Mouse (Mus musculus): ENCODE data around the gene Asb8. TPM values are rescaled to one million over a fixed set of nuclear protein-coding genes. Genes with fewer than 3 reads are reported as not detected.

Asb8 gene
- polyA plus RNA-seq (2014; fragmentation: Nextera tagmentation; extraction: Ambion mirVana) = 47.6 and 53.2 TPM in 2 replicates

- no peak for ATAC-seq (ENCODE audit: low FRiP score)
- WGBS = 80% methylated on average over 5 of the region's 5 CpGs
These were observed at the start of gene Asb8 for GRCm38 (mm10) chr15:98165525-98165924. Gene Asb8, minus strand, starts transcription at chr15:98165625.

GRCm38 (mm10) chr15:98214130-98214529 is 48.7 kb upstream of the Asb8 start:
- Histone ChIP-seq H3K27me3 (ENCODE audit: control insufficient read depth, insufficient read depth, low read length) (no peaks in the 10 kb centered on the region), H3K9ac (ENCODE audit: low read depth, low read length) (no peak overlapping the region), H3K4me2 (replicated peaks; ENCODE audit: low read depth, low read length) (no peak overlapping the region), H3K4me1 (replicated peaks; ENCODE audit: control insufficient read depth, insufficient read depth, low read length) (no peaks in the 10 kb centered on the region), H3K36me3 (ENCODE audit: control insufficient read depth, insufficient read depth, low read length) (no peaks in the 10 kb centered on the region), H3K9me3 (ENCODE audit: control insufficient read depth, low read length) (no peaks in the 10 kb centered on the region), H3K4me3 (ENCODE audit: low read depth, low read length) (no peak overlapping the region), H3K27ac (ENCODE audit: low read depth, low read length) (no peak overlapping the region)
- 75% methylated on average over 5 of the region's 5 CpGs for WGBS
- DNase-seq (ENCODE audit: low spot score) = no peak
- ATAC-seq (ENCODE audit: low FRiP score) = no peak

More at GRCm38 (mm10) chr15:98165525-98165924, at the start of gene Asb8:
- Histone ChIP-seq H3K9ac (ENCODE audit: low read depth, low read length) (no peak within 1 kb of the TSS), H3K9me3 (ENCODE audit: control insufficient read depth, low read length) (no peaks in the 10 kb centered on the region), H3K27me3 (ENCODE audit: control insufficient read depth, insufficient read depth, low read length) (peaks cover 24% of the 10 kb centered on the region), H3K27ac (ENCODE audit: low read depth, low read length) (no peak within 1 kb of the TSS), H3K4me2 (replicated peaks; ENCODE audit: low read depth, low read length) (peak within 1 kb of the TSS; percentile 82; the same call in 1 of the 2 replicates), H3K4me3 (ENCODE audit: low read depth, low read length) (no peak within 1 kb of the TSS), H3K36me3 (ENCODE audit: control insufficient read depth, insufficient read depth, low read length) (no peaks in the 10 kb centered on the region), H3K4me1 (replicated peaks; ENCODE audit: control insufficient read depth, insufficient read depth, low read length) (peaks cover 9% of the 10 kb centered on the region)
- DNase-seq (ENCODE audit: low spot score) = no peak

GRCm38 (mm10) chr15:98213336-98213870 is 48.0 kb upstream of the Asb8 start:
- no peak for ATAC-seq (ENCODE audit: low FRiP score)
- WGBS = 79% methylated on average over 5 of the region's 5 CpGs
- H3K9me3 ChIP-seq (ENCODE audit: control insufficient read depth, low read length) = no peaks in the 10 kb centered on the region

GRCm38 (mm10) chr15:98209676-98210075 is 44.3 kb upstream of the Asb8 start:
- Histone ChIP-seq H3K27ac (ENCODE audit: low read depth, low read length) (no peak overlapping the region), H3K4me2 (replicated peaks; ENCODE audit: low read depth, low read length) (no peak overlapping the region), H3K9ac (ENCODE audit: low read depth, low read length) (no peak overlapping the region), H3K36me3 (ENCODE audit: control insufficient read depth, insufficient read depth, low read length) (no peaks in the 10 kb centered on the region), H3K4me3 (ENCODE audit: low read depth, low read length) (no peak overlapping the region), H3K9me3 (ENCODE audit: control insufficient read depth, low read length) (no peaks in the 10 kb centered on the region), H3K27me3 (ENCODE audit: control insufficient read depth, insufficient read depth, low read length) (no peaks in the 10 kb centered on the region), H3K4me1 (replicated peaks; ENCODE audit: control insufficient read depth, insufficient read depth, low read length) (no peaks in the 10 kb centered on the region)
- DNase-seq (ENCODE audit: low spot score) = no peak
- no peak for ATAC-seq (ENCODE audit: low FRiP score)
- 82% methylated on average over 7 of the region's 7 CpGs for WGBS

More at GRCm38 (mm10) chr15:98213336-98213870, 48.0 kb upstream of the Asb8 start:
- H3K27me3 ChIP-seq (ENCODE audit: control insufficient read depth, insufficient read depth, low read length) = no peaks in the 10 kb centered on the region
- H3K27ac ChIP-seq (ENCODE audit: low read depth, low read length) = no peak overlapping the region
- no peak overlapping the region for H3K4me3 ChIP-seq (ENCODE audit: low read depth, low read length)
- no peaks in the 10 kb centered on the region for H3K36me3 ChIP-seq (ENCODE audit: control insufficient read depth, insufficient read depth, low read length)
- DNase-seq (ENCODE audit: low spot score) = no peak
- H3K4me1 ChIP-seq (replicated peaks; ENCODE audit: control insufficient read depth, insufficient read depth, low read length) = no peaks in the 10 kb centered on the region
- H3K9ac ChIP-seq (ENCODE audit: low read depth, low read length) = no peak overlapping the region
- H3K4me2 ChIP-seq (replicated peaks; ENCODE audit: low read depth, low read length) = no peak overlapping the region

GRCm38 (mm10) chr15:98195442-98195841 is 30.0 kb upstream of the Asb8 start, which contains the start of gene Olfr288:
Gene Olfr288, minus strand, starts transcription at chr15:98195542.
- Histone ChIP-seq H3K4me3 (ENCODE audit: low read depth, low read length) (no peak within 1 kb of the TSS), H3K27ac (ENCODE audit: low read depth, low read length) (no peak within 1 kb of the TSS), H3K27me3 (ENCODE audit: control insufficient read depth, insufficient read depth, low read length) (no peaks in the 10 kb centered on the region), H3K9ac (ENCODE audit: low read depth, low read length) (no peak within 1 kb of the TSS), H3K4me1 (replicated peaks; ENCODE audit: control insufficient read depth, insufficient read depth, low read length) (no peaks in the 10 kb centered on the region), H3K9me3 (ENCODE audit: control insufficient read depth, low read length) (no peaks in the 10 kb centered on the region), H3K4me2 (replicated peaks; ENCODE audit: low read depth, low read length) (no peak within 1 kb of the TSS), H3K36me3 (ENCODE audit: control insufficient read depth, insufficient read depth, low read length) (no peaks in the 10 kb centered on the region)
- ATAC-seq (ENCODE audit: low FRiP score) (no peak), DNase-seq (ENCODE audit: low spot score) (no peak)
- WGBS = 66% methylated on average over 3 of the region's 3 CpGs

- DNase-seq (ENCODE audit: low spot score) = no peak
- Histone ChIP-seq H3K27ac (ENCODE audit: low read depth, low read length) (no peak overlapping the region), H3K4me3 (ENCODE audit: low read depth, low read length) (no peak overlapping the region), H3K9ac (ENCODE audit: low read depth, low read length) (no peak overlapping the region), H3K27me3 (ENCODE audit: control insufficient read depth, insufficient read depth, low read length) (no peaks in the 10 kb centered on the region), H3K4me1 (replicated peaks; ENCODE audit: control insufficient read depth, insufficient read depth, low read length) (no peaks in the 10 kb centered on the region), H3K9me3 (ENCODE audit: control insufficient read depth, low read length) (no peaks in the 10 kb centered on the region), H3K36me3 (ENCODE audit: control insufficient read depth, insufficient read depth, low read length) (no peaks in the 10 kb centered on the region), H3K4me2 (replicated peaks; ENCODE audit: low read depth, low read length) (no peak overlapping the region)
- 73% methylated on average over 4 of the region's 4 CpGs for WGBS
- ATAC-seq (ENCODE audit: low FRiP score) = no peak
These were observed 19.0 kb upstream of the Asb8 start for GRCm38 (mm10) chr15:98184456-98184855.

- no peak overlapping the region for H3K27ac ChIP-seq (ENCODE audit: low read depth, low read length)
- DNase-seq (ENCODE audit: low spot score) = no peak
- WGBS = 68% methylated on average over 12 of the region's 12 CpGs
These were observed 16.6 kb upstream of the Asb8 start for GRCm38 (mm10) chr15:98181856-98182570.

GRCm38 (mm10) chr15:98181132-98181711 is 15.8 kb upstream of the Asb8 start:
- WGBS = under 1% methylated on average over 29 of the region's 30 CpGs
- no peaks in the 10 kb centered on the region for H3K9me3 ChIP-seq (ENCODE audit: control insufficient read depth, low read length)
- H3K4me2 ChIP-seq (replicated peaks; ENCODE audit: low read depth, low read length) = peak overlapping the region; percentile 55
- H3K27me3 ChIP-seq (ENCODE audit: control insufficient read depth, insufficient read depth, low read length) = no peaks in the 10 kb centered on the region; the same call in 1 of the 2 replicates
- peak overlapping the region; percentile 48 for H3K9ac ChIP-seq (ENCODE audit: low read depth, low read length)
- no peaks in the 10 kb centered on the region for H3K36me3 ChIP-seq (ENCODE audit: control insufficient read depth, insufficient read depth, low read length)
- H3K27ac ChIP-seq (ENCODE audit: low read depth, low read length) = peak overlapping the region; percentile 61
- no peaks in the 10 kb centered on the region for H3K4me1 ChIP-seq (replicated peaks; ENCODE audit: control insufficient read depth, insufficient read depth, low read length)
- peak overlapping the region; percentile 45 for H3K4me3 ChIP-seq (ENCODE audit: low read depth, low read length)
- ATAC-seq (ENCODE audit: low FRiP score) = peak; percentile 99
- peak; percentile 90 for DNase-seq (ENCODE audit: low spot score)

More at GRCm38 (mm10) chr15:98181856-98182570, 16.6 kb upstream of the Asb8 start:
- Histone ChIP-seq H3K9me3 (ENCODE audit: control insufficient read depth, low read length) (no peaks in the 10 kb centered on the region), H3K27me3 (ENCODE audit: control insufficient read depth, insufficient read depth, low read length) (no peaks in the 10 kb centered on the region; the same call in 1 of the 2 replicates), H3K9ac (ENCODE audit: low read depth, low read length) (no peak overlapping the region), H3K36me3 (ENCODE audit: control insufficient read depth, insufficient read depth, low read length) (no peaks in the 10 kb centered on the region), H3K4me1 (replicated peaks; ENCODE audit: control insufficient read depth, insufficient read depth, low read length) (no peaks in the 10 kb centered on the region), H3K4me2 (replicated peaks; ENCODE audit: low read depth, low read length) (no peak overlapping the region), H3K4me3 (ENCODE audit: low read depth, low read length) (no peak overlapping the region)
- peak; percentile 6; the same call in 1 of the 2 replicates for ATAC-seq (ENCODE audit: low FRiP score)
